Mouse (Mus musculus): Measurements from ENCODE around the gene A830031A19Rik. TPM values are rescaled to one million over a fixed set of nuclear protein-coding genes. Genes with fewer than 3 reads are reported as not detected.

The A830031A19Rik gene
- polyA plus RNA-seq, 1 experiment from 2014 or later: not detected

- Histone ChIP-seq H3K4me2 (ENCODE audit: low read depth, low read length) (no peak overlapping the region), H3K27me3 (ENCODE audit: control insufficient read depth, insufficient read depth, low read length) (no peaks in the 10 kb centered on the region), H3K27ac (ENCODE audit: low read depth, low read length) (no peak overlapping the region), H3K36me3 (ENCODE audit: control insufficient read depth, insufficient read depth, low read length) (no peaks in the 10 kb centered on the region), H3K4me3 (ENCODE audit: low read depth, low read length) (no peak overlapping the region), H3K9me3 (ENCODE audit: control insufficient read depth, low read length) (no peaks in the 10 kb centered on the region), H3K9ac (replicated peaks; ENCODE audit: low read depth, low read length) (no peak overlapping the region), H3K4me1 (ENCODE audit: control insufficient read depth, insufficient read depth, low read length) (peaks cover 17% of the 10 kb centered on the region)
- WGBS: 14% methylated on average over 1 of the region's 1 CpGs
- no peak for ATAC-seq (ENCODE audit: low read depth)
Observed at GRCm38 (mm10) chr11:24059137-24059536, 15.7 kb downstream of the A830031A19Rik start.

GRCm38 (mm10) chr11:24052882-24053281 is 22.0 kb downstream of the A830031A19Rik start:
- Histone ChIP-seq H3K9me3 (ENCODE audit: control insufficient read depth, low read length) (no peaks in the 10 kb centered on the region), H3K27ac (ENCODE audit: low read depth, low read length) (no peak overlapping the region), H3K27me3 (ENCODE audit: control insufficient read depth, insufficient read depth, low read length) (no peaks in the 10 kb centered on the region), H3K36me3 (ENCODE audit: control insufficient read depth, insufficient read depth, low read length) (no peaks in the 10 kb centered on the region), H3K4me2 (ENCODE audit: low read depth, low read length) (no peak overlapping the region), H3K4me1 (ENCODE audit: control insufficient read depth, insufficient read depth, low read length) (peaks cover 4% of the 10 kb centered on the region; the same call in 1 of the 2 replicates), H3K4me3 (ENCODE audit: low read depth, low read length) (no peak overlapping the region), H3K9ac (replicated peaks; ENCODE audit: low read depth, low read length) (no peak overlapping the region)
- WGBS: 68% methylated on average over 6 of the region's 6 CpGs
- no peak for ATAC-seq (ENCODE audit: low read depth)

- H3K36me3 ChIP-seq (ENCODE audit: control insufficient read depth, insufficient read depth, low read length): no peaks in the 10 kb centered on the region
- 79% methylated on average over 11 of the region's 11 CpGs for WGBS
- no peak overlapping the region; the same call in 1 of the 2 replicates for H3K4me3 ChIP-seq (ENCODE audit: low read depth, low read length)
- H3K9ac ChIP-seq (replicated peaks; ENCODE audit: low read depth, low read length): no peak overlapping the region
- no peak overlapping the region for H3K27ac ChIP-seq (ENCODE audit: low read depth, low read length)
- no peak for ATAC-seq (ENCODE audit: low read depth)
- H3K9me3 ChIP-seq (ENCODE audit: control insufficient read depth, low read length): no peaks in the 10 kb centered on the region
- no peaks in the 10 kb centered on the region for H3K27me3 ChIP-seq (ENCODE audit: control insufficient read depth, insufficient read depth, low read length)
- H3K4me2 ChIP-seq (ENCODE audit: low read depth, low read length): peak overlapping the region; percentile 45; the same call in 1 of the 2 replicates
- peaks cover 4% of the 10 kb centered on the region; the same call in 1 of the 2 replicates for H3K4me1 ChIP-seq (ENCODE audit: control insufficient read depth, insufficient read depth, low read length)
Observed at GRCm38 (mm10) chr11:24050032-24050757, 24.7 kb downstream of the A830031A19Rik start.

- peaks cover 4% of the 10 kb centered on the region; the same call in 1 of the 2 replicates for H3K4me1 ChIP-seq (ENCODE audit: control insufficient read depth, insufficient read depth, low read length)
- peak; percentile 95 for ATAC-seq (ENCODE audit: low read depth)
- no peaks in the 10 kb centered on the region for H3K36me3 ChIP-seq (ENCODE audit: control insufficient read depth, insufficient read depth, low read length)
- peak overlapping the region; percentile 61 for H3K9ac ChIP-seq (replicated peaks; ENCODE audit: low read depth, low read length)
- H3K4me2 ChIP-seq (ENCODE audit: low read depth, low read length): peak overlapping the region; percentile 45
- H3K27me3 ChIP-seq (ENCODE audit: control insufficient read depth, insufficient read depth, low read length): no peaks in the 10 kb centered on the region
- 0 out of 2 replicates have a peak overlapping the region, but pooled peaks have one; percentile 10 for H3K27ac ChIP-seq (ENCODE audit: low read depth, low read length)
- WGBS: 4% methylated on average over 28 of the region's 28 CpGs
- peak overlapping the region; percentile 31 for H3K4me3 ChIP-seq (ENCODE audit: low read depth, low read length)
- H3K9me3 ChIP-seq (ENCODE audit: control insufficient read depth, low read length): no peaks in the 10 kb centered on the region
Observed at GRCm38 (mm10) chr11:24049226-24050031, 25.4 kb downstream of the A830031A19Rik start.

- Histone ChIP-seq H3K36me3 (ENCODE audit: control insufficient read depth, insufficient read depth, low read length) (no peaks in the 10 kb centered on the region), H3K4me3 (ENCODE audit: low read depth, low read length) (no peak overlapping the region), H3K4me2 (ENCODE audit: low read depth, low read length) (no peak overlapping the region), H3K4me1 (ENCODE audit: control insufficient read depth, insufficient read depth, low read length) (no peaks in the 10 kb centered on the region), H3K9ac (replicated peaks; ENCODE audit: low read depth, low read length) (no peak overlapping the region), H3K27ac (ENCODE audit: low read depth, low read length) (no peak overlapping the region), H3K27me3 (ENCODE audit: control insufficient read depth, insufficient read depth, low read length) (no peaks in the 10 kb centered on the region), H3K9me3 (ENCODE audit: control insufficient read depth, low read length) (no peaks in the 10 kb centered on the region)
- no peak for ATAC-seq (ENCODE audit: low read depth)
- WGBS: 81% methylated on average over 6 of the region's 6 CpGs
Observed at GRCm38 (mm10) chr11:24044025-24044424, 30.8 kb downstream of the A830031A19Rik start.

GRCm38 (mm10) chr11:24020760-24021159 is 54.1 kb downstream of the A830031A19Rik start:
- 68% methylated on average over 1 of the region's 1 CpGs for WGBS
- H3K4me1 ChIP-seq (ENCODE audit: control insufficient read depth, insufficient read depth, low read length): peaks cover 5% of the 10 kb centered on the region; the same call in 1 of the 2 replicates
- H3K27me3 ChIP-seq (ENCODE audit: control insufficient read depth, insufficient read depth, low read length): no peaks in the 10 kb centered on the region
- H3K4me2 ChIP-seq (ENCODE audit: low read depth, low read length): no peak overlapping the region
- no peak overlapping the region for H3K4me3 ChIP-seq (ENCODE audit: low read depth, low read length)
- H3K27ac ChIP-seq (ENCODE audit: low read depth, low read length): no peak overlapping the region
- ATAC-seq (ENCODE audit: low read depth): no peak
- H3K36me3 ChIP-seq (ENCODE audit: control insufficient read depth, insufficient read depth, low read length): no peaks in the 10 kb centered on the region
- no peaks in the 10 kb centered on the region for H3K9me3 ChIP-seq (ENCODE audit: control insufficient read depth, low read length)
- H3K9ac ChIP-seq (replicated peaks; ENCODE audit: low read depth, low read length): no peak overlapping the region

GRCm38 (mm10) chr11:24018783-24019182 is 56.1 kb downstream of the A830031A19Rik start:
- peaks cover 5% of the 10 kb centered on the region; the same call in 1 of the 2 replicates for H3K4me1 ChIP-seq (ENCODE audit: control insufficient read depth, insufficient read depth, low read length)
- no peaks in the 10 kb centered on the region for H3K9me3 ChIP-seq (ENCODE audit: control insufficient read depth, low read length)
- H3K27ac ChIP-seq (ENCODE audit: low read depth, low read length): no peak overlapping the region
- ATAC-seq (ENCODE audit: low read depth): no peak
- no peak overlapping the region for H3K9ac ChIP-seq (replicated peaks; ENCODE audit: low read depth, low read length)
- no peak overlapping the region for H3K4me3 ChIP-seq (ENCODE audit: low read depth, low read length)
- H3K36me3 ChIP-seq (ENCODE audit: control insufficient read depth, insufficient read depth, low read length): no peaks in the 10 kb centered on the region
- H3K27me3 ChIP-seq (ENCODE audit: control insufficient read depth, insufficient read depth, low read length): no peaks in the 10 kb centered on the region
- WGBS: 82% methylated on average over 2 of the region's 2 CpGs
- H3K4me2 ChIP-seq (ENCODE audit: low read depth, low read length): no peak overlapping the region

- Histone ChIP-seq H3K27me3 (ENCODE audit: control insufficient read depth, insufficient read depth, low read length) (no peaks in the 10 kb centered on the region), H3K4me3 (ENCODE audit: low read depth, low read length) (no peak overlapping the region), H3K9me3 (ENCODE audit: control insufficient read depth, low read length) (no peaks in the 10 kb centered on the region), H3K4me1 (ENCODE audit: control insufficient read depth, insufficient read depth, low read length) (peaks cover 5% of the 10 kb centered on the region; the same call in 1 of the 2 replicates), H3K4me2 (ENCODE audit: low read depth, low read length) (no peak overlapping the region), H3K27ac (ENCODE audit: low read depth, low read length) (no peak overlapping the region), H3K36me3 (ENCODE audit: control insufficient read depth, insufficient read depth, low read length) (no peaks in the 10 kb centered on the region), H3K9ac (replicated peaks; ENCODE audit: low read depth, low read length) (no peak overlapping the region)
- 31% methylated on average over 2 of the region's 2 CpGs for WGBS
- no peak for ATAC-seq (ENCODE audit: low read depth)
Observed at GRCm38 (mm10) chr11:24016647-24017179, 58.1 kb downstream of the A830031A19Rik start.

All from neural tube, embryonic 14.5 days (tissue).